Mouse (Mus musculus) forebrain, embryonic 14.5 days (tissue): ENCODE measurements around the gene Tmem260. TPM values are rescaled to one million over a fixed set of nuclear protein-coding genes. Genes with fewer than 3 reads are reported as not detected.

ENCODE experiments used
- ATAC-seq: fragments of 200-750 bp; cut with Nextera tagmentation; 2 replicates; pipeline ENCODE4 v1.8.0; 2017; ENCODE audit warnings: mild to moderate bottlenecking, moderate library complexity
- DNase-seq: peaks from one replicate; pipeline ENCODE4 v3.0.0-alpha.2; 2015; ENCODE audit warnings: low spot score
- H3K27ac ChIP-seq: fragments of 300-500 bp; sonication (generic); 2 replicates; pipeline ENCODE4 v1.5.1; 2014; ENCODE audit warnings: low read depth, mild to moderate bottlenecking, control low read depth, low read length, moderate library complexity
- H3K27me3 ChIP-seq: fragments of 300-500 bp; sonication (generic); replicated peaks from 2 replicates; pipeline ENCODE4 v1.6.1; 2014; ENCODE audit warnings: low read length, control low read depth, mixed read lengths; ENCODE audit not compliant: control insufficient read depth, insufficient read depth
- H3K36me3 ChIP-seq: fragments of 300-500 bp; sonication (generic); 2 replicates; pipeline ENCODE4 v1.6.1; 2014; ENCODE audit warnings: low read length, control low read depth; ENCODE audit not compliant: control insufficient read depth, insufficient read depth
- H3K4me1 ChIP-seq: fragments of 300-500 bp; sonication (generic); 2 replicates; pipeline ENCODE4 v1.6.1; 2014; ENCODE audit warnings: antibody characterized with exemption, low read length, control low read depth; ENCODE audit not compliant: control insufficient read depth, insufficient read depth
- H3K4me2 ChIP-seq: fragments of 300-500 bp; sonication (generic); 2 replicates; pipeline ENCODE4 v1.6.1; 2014; ENCODE audit warnings: mild to moderate bottlenecking, control low read depth, low read length
- H3K4me3 ChIP-seq: fragments of 300-500 bp; sonication (generic); 2 replicates; pipeline ENCODE4 v1.5.1; 2014; ENCODE audit warnings: low read depth, low read length, control low read depth
- H3K9ac ChIP-seq: fragments of 300-500 bp; sonication (generic); 2 replicates; pipeline ENCODE4 v1.6.1; 2014; ENCODE audit warnings: mild to moderate bottlenecking, low read length, control low read depth, moderate library complexity
- H3K9me3 ChIP-seq: fragments of 300-500 bp; sonication (generic); replicated peaks from 2 replicates; pipeline ENCODE4 v1.6.1; 2016; ENCODE audit warnings: low read length, control low read depth, mixed read lengths; ENCODE audit not compliant: control insufficient read depth
- WGBS: fragments of 180-500 bp; shearing (Covaris S2); extraction: QIAGEN DNeasy Blood & Tissue Kit; methylation state at CpG from one replicate; pipeline ENCODE4 v1.1.7; 2014; 5-methylcytosine and 5-hydroxymethylcytosine counted together
- polyA plus RNA-seq: library from polyadenylated mRNA; unstranded; fragments of >200 nt; fragmentation: Nextera tagmentation; extraction: Ambion mirVana; gene quantifications from 2 replicates; pipeline ENCODE4 v1.2.1, GENCODE M21; 2014

The Tmem260 gene
- 14.2 and 18.8 TPM in 2 replicates for polyA plus RNA-seq

DNA sequence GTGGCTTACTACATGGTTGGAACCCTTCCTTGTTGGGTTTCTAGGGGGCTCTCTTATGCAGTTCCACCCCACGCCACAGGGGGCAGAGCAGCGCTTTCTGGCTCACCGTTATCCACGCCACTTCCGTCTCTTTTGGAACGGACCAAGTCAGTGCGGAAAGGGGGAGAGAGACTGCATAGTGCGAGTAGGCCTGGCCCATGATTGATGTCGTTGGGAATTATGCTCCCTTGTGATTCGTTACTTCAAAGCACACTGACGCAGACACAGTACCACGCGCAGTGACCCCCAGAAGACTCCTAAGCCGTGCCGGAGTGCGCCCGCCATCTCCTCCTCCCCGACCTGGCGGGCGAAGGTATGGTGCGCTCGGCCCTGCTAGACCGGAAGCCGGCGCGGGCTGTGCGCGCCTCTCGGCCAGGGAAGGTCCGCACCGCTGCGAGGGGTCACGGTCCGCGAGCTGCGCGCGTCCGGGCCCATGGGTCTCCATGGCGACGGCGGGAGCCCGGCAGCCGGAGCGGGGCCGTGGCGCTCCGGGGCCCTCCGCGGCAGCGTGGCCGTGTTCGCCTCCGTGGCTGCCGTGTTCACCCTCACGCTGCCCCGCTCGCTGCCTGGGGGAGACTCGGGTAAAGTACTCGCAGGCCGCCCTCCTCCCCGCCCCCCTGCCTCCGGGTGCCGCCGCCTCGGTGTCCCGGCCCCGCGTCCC lies at the start of gene Tmem260:
Tmem260 (plus strand) TSS at position 141 of the 700 bp plus-strand sequence.
- peaks cover 9% of the 10 kb centered on the region for H3K4me1 ChIP-seq
- H3K36me3 ChIP-seq = no peaks in the 10 kb centered on the region
- peak; percentile 97 for ATAC-seq
- no peaks in the 10 kb centered on the region for H3K9me3 ChIP-seq
- no peaks in the 10 kb centered on the region for H3K27me3 ChIP-seq
- peak within 1 kb of the TSS; percentile 92 for H3K9ac ChIP-seq
- under 1% methylated on average over 47 of the region's 69 CpGs for WGBS
- H3K4me2 ChIP-seq = peak within 1 kb of the TSS; percentile 73
- peak within 1 kb of the TSS; percentile 85 for H3K27ac ChIP-seq
- H3K4me3 ChIP-seq = peak within 1 kb of the TSS; percentile 87
- DNase-seq = peak; percentile 96

GRCm38 (mm10) chr14:48406086-48406485 lies 39.8 kb upstream of the Tmem260 start:
- no peak for ATAC-seq
- 93% methylated on average over 13 of the region's 13 CpGs for WGBS
- Histone ChIP-seq H3K27me3 (no peaks in the 10 kb centered on the region), H3K4me1 (no peaks in the 10 kb centered on the region), H3K4me2 (no peak overlapping the region), H3K4me3 (no peak overlapping the region), H3K27ac (no peak overlapping the region), H3K36me3 (no peaks in the 10 kb centered on the region), H3K9me3 (no peaks in the 10 kb centered on the region), H3K9ac (no peak overlapping the region)
- DNase-seq = no peak

GRCm38 (mm10) chr14:48417064-48417463 lies 28.9 kb upstream of the Tmem260 start:
- Histone ChIP-seq H3K36me3 (no peaks in the 10 kb centered on the region), H3K4me3 (no peak overlapping the region), H3K4me1 (peaks cover 3% of the 10 kb centered on the region; the same call in 1 of the 2 replicates), H3K4me2 (no peak overlapping the region), H3K9ac (no peak overlapping the region), H3K9me3 (0 out of 2 replicates have a peak, but pooled peaks cover 3% of the 10 kb centered on the region), H3K27me3 (peaks cover 71% of the 10 kb centered on the region), H3K27ac (no peak overlapping the region)
- no peak for ATAC-seq
- WGBS = 47% methylated on average over 3 of the region's 3 CpGs
- DNase-seq = peak; percentile 19

- ATAC-seq (peak; percentile 78), DNase-seq (peak; percentile 58)
- Histone ChIP-seq H3K36me3 (no peaks in the 10 kb centered on the region), H3K27ac (no peak overlapping the region), H3K4me2 (no peak overlapping the region), H3K9ac (no peak overlapping the region), H3K27me3 (peaks cover 75% of the 10 kb centered on the region), H3K4me3 (no peak overlapping the region), H3K9me3 (0 out of 2 replicates have a peak, but pooled peaks cover 3% of the 10 kb centered on the region), H3K4me1 (peaks cover 3% of the 10 kb centered on the region; the same call in 1 of the 2 replicates)
- WGBS = 15% methylated on average over 3 of the region's 3 CpGs
Measured at GRCm38 (mm10) chr14:48418264-48418663, 27.7 kb upstream of the Tmem260 start.

DNA sequence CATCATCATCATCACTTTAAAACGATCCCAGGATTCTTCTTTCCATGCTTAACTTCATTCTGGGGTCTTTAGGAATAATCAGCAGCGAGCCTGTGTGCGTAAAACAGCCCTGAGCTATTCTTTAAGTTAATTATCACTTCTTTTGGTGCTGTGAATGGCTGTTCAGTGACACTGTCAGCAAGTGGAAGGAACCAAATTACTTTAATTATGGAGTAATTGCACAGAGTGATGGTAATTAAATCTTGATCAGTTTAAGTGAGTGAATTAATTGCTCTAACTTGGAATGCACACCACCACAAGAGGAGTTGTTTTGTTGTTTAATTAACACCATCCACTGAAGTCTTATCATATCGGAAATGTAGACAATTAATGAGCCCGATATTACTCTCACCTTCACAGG lies 27.3 kb upstream of the Tmem260 start:
- Histone ChIP-seq H3K4me1 (peaks cover 3% of the 10 kb centered on the region; the same call in 1 of the 2 replicates), H3K36me3 (no peaks in the 10 kb centered on the region), H3K9ac (no peak overlapping the region), H3K27ac (no peak overlapping the region), H3K4me3 (no peak overlapping the region), H3K27me3 (peaks cover 78% of the 10 kb centered on the region), H3K4me2 (no peak overlapping the region), H3K9me3 (0 out of 2 replicates have a peak, but pooled peaks cover 2% of the 10 kb centered on the region)
- ATAC-seq (peak; percentile 91), DNase-seq (peak; percentile 91)
- 7% methylated on average over 5 of the region's 5 CpGs for WGBS

DNA sequence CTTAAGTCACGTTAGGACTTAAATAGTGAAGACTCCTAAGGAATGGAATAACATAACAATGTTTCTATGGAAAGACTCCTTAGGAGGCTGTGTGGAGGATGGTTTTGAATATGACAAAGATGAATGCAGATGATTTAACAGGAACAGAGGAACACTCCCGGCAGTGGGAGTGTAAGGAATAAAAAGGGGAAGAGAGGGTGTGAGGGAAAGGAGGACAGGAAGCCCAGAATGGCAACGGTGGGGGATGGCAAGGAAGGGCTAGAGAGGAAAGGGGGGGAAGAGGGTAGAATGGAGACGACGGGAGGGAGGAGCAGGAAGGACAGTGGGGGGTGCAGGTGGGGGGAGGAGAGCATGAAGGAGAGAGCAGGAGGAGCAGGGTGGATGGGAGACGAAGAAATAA lies 24.4 kb upstream of the Tmem260 start:
- Histone ChIP-seq H3K9me3 (no peaks in the 10 kb centered on the region), H3K27ac (no peak overlapping the region), H3K36me3 (no peaks in the 10 kb centered on the region), H3K4me3 (no peak overlapping the region), H3K9ac (no peak overlapping the region), H3K4me2 (no peak overlapping the region), H3K27me3 (peaks cover 69% of the 10 kb centered on the region), H3K4me1 (peaks cover 3% of the 10 kb centered on the region; the same call in 1 of the 2 replicates)
- WGBS = 36% methylated on average over 6 of the region's 6 CpGs
- no peak for DNase-seq
- ATAC-seq = no peak

DNA sequence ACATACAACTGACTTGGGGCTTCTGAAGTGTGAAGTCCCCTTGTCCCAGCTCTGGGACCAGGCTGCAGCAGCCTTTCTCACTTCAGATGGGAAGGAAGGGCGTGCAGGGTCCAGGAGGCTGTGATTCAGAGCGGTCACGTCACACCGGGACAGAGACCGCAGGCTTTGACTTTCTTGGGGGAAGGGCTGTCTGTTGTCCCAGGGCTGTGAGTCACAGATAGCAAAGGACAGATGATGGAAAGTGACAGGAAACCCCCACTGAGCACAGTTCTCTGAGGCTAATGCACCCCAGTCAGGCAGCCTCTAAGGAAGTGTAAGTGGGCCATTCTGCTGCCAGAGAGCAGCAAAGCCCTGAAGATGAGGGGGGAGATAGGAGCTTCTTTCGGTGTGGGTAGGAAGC lies 23.9 kb upstream of the Tmem260 start:
- Histone ChIP-seq H3K4me3 (no peak overlapping the region), H3K4me1 (peaks cover 3% of the 10 kb centered on the region; the same call in 1 of the 2 replicates), H3K36me3 (no peaks in the 10 kb centered on the region), H3K9ac (no peak overlapping the region), H3K9me3 (no peaks in the 10 kb centered on the region), H3K27ac (no peak overlapping the region), H3K4me2 (no peak overlapping the region), H3K27me3 (peaks cover 66% of the 10 kb centered on the region)
- ATAC-seq (no peak), DNase-seq (no peak)
- 29% methylated on average over 6 of the region's 6 CpGs for WGBS

DNA sequence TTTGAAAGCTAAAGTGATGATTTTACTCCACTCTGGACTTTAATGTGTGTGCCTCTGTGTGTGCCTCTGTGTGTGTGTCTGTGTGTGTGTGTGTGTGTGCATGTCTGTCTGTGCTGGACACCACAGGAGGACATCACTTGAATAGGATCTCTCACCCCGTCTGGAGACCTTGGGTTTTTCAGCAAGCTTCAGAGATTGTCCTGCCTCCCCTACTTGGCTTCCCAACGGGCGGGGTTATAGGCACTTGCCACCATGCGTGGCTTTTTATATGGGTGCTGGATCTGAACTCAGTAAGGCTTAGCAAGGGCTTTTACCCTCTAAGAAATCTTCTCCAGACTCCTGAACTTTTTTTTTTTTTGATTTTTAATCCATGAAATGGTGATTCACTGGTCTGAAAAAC lies 23.5 kb upstream of the Tmem260 start:
- Histone ChIP-seq H3K9me3 (no peaks in the 10 kb centered on the region), H3K27me3 (peaks cover 62% of the 10 kb centered on the region), H3K4me3 (no peak overlapping the region), H3K9ac (no peak overlapping the region), H3K4me1 (no peaks in the 10 kb centered on the region), H3K4me2 (no peak overlapping the region), H3K27ac (no peak overlapping the region), H3K36me3 (no peaks in the 10 kb centered on the region)
- ATAC-seq (no peak), DNase-seq (no peak)
- 47% methylated on average over 4 of the region's 4 CpGs for WGBS

GRCm38 (mm10) chr14:48422901-48423300 lies 23.0 kb upstream of the Tmem260 start:
- Histone ChIP-seq H3K27ac (no peak overlapping the region), H3K27me3 (peaks cover 57% of the 10 kb centered on the region), H3K4me1 (no peaks in the 10 kb centered on the region), H3K4me2 (no peak overlapping the region), H3K9ac (no peak overlapping the region), H3K4me3 (no peak overlapping the region), H3K9me3 (no peaks in the 10 kb centered on the region), H3K36me3 (no peaks in the 10 kb centered on the region)
- ATAC-seq = no peak
- no peak for DNase-seq
- 38% methylated on average over 7 of the region's 7 CpGs for WGBS
